Mouse (Mus musculus) embryo, embryonic 11 days (tissue): ENCODE data around the gene Ovol1.

Experiments used
- DNase-seq: peaks from one replicate; pipeline ENCODE4 v3.0.0-alpha.2; 2015

Ovol1 gene

DNA sequence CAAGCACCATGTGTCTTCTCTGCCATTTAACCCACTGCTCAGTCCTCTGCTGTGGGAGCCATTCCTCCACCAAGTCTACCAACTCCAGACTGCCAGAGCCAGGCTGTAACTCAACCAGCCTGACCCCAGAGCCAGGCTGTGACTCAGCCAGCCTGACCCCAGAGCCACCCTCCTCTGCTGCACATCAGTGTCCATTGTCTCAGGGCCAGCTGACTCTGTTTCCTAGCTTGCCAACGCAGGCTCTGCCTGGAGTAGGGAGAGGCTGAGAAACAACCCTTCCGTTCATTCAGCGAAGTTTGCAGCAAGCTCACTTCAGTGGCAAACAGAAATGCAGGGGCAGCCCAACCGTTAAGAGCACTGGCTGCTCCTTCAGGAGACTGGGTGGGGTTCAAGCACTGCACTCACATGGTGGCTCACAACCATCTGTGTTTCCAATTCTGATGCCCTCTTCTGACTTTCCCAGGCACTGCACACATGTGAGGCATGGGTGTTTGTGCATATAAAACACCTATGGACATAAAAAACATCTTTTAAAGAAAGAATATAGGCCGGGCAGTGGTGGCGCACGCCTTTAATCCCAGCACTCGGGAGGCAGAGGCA lies 43.4 kb downstream of the Ovol1 start:
- DNase-seq: no peak

DNA sequence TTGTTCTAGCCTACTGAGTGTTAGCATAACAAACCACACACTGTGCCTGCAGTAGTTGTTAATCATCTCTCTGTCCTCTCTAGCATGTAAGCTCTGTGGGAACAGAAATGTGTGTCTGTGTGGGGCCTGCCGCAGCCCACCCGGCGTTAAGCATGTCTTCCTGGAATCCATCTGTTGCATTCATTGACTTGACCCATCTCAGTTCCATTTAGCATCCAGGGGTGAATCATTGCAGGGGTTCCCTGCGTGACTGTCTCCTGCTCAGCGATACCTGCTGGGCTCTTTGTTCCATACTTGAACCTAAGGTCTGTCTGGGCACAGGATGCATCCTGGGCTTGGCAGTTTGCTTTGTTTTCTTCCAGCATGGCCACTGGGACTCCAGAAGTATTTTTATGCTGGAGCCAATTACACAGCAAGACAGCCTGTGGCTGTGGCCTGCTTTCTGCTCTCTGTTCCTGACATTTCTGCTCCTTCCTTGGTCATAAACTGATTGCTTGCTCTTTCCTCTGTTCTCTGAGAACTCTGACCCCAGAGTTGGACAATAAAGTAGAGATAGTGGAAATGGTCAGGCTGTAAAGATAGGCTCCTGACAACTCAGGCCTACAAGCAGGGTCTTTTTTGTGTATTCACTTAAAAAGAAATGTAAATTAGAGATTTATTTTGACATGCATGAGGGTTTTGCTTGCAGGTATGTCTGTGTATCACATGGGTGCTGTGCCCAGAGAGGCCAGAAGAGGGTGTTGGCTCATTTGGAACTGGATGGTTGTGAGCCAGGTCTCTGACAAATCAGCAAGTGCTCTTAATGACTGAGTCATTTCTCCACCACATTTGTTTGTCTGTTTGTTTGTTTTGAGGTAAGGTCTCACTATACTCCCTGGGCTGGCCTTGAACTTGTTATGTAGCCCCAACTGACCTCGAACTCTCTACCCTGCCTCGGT lies 44.3 kb downstream of the Ovol1 start:
- DNase-seq: no peak

DNA sequence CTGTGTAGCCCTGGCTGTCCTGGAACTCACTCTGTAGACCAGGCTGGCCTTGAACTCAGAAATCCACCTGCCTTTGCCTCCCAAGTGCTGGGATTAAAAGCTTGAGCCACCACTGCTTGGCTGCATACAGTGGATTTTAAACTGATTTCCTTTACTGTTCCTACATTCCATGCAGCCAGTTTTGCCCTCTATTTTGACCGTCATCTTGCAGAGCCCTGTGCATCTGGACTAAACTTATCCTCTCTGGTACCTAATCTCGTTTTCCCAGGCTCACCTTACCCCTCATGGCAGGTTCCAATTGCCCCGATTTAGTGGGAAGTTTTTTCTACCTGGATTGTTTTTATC lies 47.5 kb downstream of the Ovol1 start:
- no peak for DNase-seq

DNA sequence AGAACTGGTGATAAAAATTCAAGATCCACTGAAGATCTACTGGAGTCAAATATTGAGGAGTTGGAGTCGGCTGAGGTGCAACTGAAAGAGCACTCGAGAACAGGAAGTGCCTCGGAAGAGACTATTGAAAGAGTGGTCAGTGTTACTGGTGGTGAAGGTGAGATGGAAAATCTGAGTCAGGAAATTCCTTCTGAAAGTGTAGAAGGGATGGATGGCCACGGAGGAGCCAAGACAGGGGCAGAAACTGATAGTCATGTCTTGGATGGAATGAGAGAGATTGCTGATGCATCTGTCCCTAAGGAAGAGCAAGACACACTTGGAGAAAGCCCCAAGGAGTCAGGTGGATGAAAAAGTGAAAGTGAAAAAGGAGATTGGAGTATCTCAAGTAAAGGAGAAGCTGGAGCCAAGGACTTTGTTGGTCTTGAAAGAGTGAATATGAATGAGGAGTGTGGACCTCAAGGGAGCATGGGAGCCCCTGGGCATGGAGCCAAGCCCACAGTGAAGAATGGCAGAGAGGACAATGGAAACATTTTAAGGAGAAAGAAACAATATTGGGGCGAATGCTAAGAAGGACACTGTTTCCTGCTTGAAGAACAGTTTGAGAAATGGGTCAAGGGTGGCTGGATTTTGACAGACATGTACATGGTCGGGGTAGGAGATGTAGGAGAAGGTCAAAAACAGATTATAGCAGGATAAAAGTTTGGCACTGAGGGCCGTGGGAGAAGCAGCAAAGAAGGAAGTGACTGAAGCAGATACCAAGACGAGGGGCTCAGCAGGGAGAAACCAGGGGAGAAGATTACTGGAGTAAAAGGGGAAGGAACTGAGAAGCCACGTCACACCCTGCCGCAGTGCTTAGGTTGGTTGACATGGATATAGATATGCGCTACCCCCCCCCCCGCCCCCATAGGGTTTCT lies 48.1 kb downstream of the Ovol1 start:
- DNase-seq: no peak

DNA sequence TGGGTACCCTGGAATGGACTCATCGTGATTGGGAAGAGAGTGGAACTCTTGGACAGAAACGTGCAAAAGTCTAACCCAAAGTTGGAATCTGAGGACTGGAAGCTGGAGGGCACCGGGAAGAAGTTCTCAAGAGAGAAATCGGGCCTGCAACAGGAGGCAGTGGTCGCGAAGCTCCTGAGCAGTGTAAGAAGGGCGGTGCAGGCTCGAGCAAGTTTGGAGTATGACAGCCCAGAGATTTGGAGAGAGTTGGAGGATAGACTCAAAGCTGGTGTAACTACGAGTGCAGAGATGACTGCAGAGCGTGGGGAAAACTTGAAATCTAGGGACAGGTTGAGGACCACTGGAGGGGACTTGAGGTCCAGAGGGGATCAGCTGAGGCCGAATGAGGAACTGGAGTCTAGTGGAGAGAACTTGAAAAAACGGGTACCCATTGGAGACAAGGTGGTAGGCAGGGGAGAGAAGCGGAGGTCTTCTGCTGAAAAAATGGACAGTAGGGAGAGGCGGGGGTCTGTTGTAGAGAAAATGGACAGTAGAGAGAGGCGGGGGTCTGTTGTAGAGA lies 49.3 kb downstream of the Ovol1 start:
- DNase-seq: no peak

DNA sequence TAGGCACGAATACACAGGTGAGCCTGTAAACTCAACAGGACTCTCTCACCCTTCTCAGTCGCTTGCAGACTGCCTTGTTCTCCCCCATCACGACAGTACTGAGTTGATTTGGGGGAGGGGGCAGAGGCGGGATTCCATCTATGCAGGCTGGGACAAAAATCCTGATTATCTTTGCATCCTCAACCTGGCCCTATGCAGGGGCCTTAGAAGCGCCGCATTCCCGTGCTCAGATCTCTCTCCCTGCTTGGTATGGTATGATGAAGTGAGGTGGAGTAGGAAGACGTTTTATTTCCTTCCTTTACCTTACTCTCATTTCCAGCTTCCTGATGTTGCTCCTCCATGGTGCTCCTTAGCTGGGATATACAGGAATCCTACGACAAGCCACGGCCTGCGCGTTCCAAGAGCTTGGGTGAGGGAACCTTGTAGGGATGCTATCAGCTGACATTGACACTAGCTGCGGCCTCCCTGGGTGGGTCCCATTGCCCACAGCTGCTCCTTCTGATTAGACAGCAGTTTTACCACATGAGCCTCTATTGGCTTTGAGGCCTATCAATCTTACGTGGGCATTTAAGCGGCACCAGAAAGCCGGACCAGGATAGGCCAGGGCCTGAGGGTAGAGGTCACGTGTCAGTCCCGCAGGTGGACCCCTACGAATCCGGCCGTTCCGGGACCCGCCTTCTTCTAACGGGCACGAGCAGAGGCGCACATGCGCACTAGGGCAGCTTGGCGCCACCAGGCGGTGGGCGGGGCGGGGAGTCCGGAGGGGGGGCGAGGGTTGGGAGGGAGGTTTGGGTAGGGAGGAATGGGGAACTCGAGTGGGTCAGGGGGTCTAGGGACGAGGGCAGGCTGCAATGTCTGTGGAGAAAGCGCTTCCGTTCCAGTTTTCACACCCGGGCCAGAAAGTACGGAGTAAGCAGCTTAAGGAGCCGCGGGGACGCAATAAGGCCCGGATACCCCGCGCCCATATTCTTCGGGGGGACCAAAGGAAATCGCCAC lies 50.1 kb downstream of the Ovol1 start, which contains the start of gene Snx32:
TSS of gene Snx32 (minus strand) at position 508 of the 996 bp plus-strand sequence.
- DNase-seq: peak; percentile 97

DNA sequence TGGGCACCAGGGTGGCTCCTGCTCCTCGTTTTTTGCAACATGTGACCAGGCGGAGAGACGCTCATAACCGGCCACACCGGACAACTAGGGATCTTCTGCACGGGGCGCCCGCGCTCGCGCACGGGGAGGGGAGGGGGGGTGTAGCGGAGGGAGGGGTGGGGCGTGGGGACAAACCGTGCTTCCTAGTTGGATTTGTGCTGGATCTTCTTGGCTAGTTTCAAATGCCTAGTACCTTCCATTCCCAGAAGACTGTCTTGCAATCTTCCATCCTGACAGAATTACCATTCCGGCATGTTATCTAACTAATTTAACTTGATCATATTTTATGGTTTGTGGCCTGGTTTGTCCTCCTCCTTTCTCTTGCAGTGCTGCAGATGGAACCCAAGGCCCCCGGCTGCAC lies 56.8 kb downstream of the Ovol1 start, which contains the start of gene 1700020D05Rik:
TSS of gene 1700020D05Rik (minus strand) at position 101 of the 400 bp plus-strand sequence.
- no peak for DNase-seq

DNA sequence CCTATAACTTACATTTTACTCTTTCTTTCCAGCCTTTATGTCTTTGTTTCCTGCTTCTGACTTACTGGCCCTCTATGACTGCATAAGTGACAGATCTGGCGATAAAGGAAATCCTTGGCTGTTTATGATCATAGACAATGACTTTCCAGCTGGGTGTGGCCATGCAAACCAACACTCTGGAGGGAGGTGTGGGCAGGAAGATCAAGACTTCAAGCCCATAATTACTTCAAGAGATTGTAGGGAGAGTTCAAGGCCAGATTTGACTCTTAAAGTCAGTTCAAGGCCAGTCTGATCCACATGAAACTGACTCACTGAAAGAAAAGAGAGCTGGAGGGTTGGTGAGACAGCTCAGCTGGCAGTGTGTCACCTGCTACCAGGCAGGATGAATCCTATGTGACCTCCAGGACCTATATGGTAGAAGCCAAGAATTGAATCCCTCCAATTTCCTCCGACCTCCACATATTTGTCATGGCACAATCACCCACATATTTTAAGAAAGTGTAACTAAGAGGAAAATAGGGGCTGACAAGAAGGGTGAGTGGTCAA lies 60.0 kb downstream of the Ovol1 start:
- no peak for DNase-seq
